Mouse (Mus musculus) naive thymus-derived CD4-positive, alpha-beta T cell, adult 5 months (primary cell): ENCODE results near the gene Ciz1. TPM values are rescaled to one million over a fixed set of nuclear protein-coding genes. Genes with fewer than 3 reads are reported as not detected.

Experiments
- polyA plus RNA-seq: library from polyadenylated mRNA; unstranded; fragments of 100-300 nt; shearing (Covaris generic); gene quantifications from one replicate; pipeline ENCODE4 v1.2.1, GENCODE M21; 2017

The Ciz1 gene
- polyA plus RNA-seq, result 127 TPM

GRCm38 (mm10) chr2:32352151-32353006 lies at the start of gene Ciz1:
Ciz1 (plus strand) TSS chr2:32352327.

DNA sequence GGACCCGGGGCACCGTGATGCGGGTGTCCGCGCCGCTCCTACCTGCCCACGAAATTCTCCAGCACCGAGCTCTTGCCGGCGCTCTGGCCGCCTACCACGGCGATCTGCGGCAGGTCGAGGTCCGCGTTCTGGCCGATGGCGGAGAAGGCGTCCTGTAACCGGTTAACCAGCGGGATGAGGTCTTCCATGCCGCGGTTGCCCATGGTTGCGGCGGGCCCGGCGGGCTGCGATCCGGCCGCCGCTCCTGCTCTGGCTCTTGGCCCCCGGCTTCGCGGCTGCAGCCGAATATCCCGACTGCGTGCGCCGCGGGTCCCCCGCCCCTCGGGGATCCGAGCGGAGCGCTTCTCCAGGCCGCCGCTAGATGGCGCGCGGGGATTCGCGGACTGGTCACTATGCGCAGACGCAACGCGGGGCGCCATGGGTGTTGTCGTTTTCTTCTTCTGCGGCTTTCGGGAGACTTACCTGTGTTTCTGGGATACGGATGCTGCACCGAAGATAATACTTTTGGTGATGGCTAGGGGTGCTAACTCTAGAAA lies 948 bp downstream of the Ciz1 start, which contains the start of gene Dnm1:
Gene Dnm1 (minus strand): TSS at position 332 of the 536 bp plus-strand sequence.

DNA sequence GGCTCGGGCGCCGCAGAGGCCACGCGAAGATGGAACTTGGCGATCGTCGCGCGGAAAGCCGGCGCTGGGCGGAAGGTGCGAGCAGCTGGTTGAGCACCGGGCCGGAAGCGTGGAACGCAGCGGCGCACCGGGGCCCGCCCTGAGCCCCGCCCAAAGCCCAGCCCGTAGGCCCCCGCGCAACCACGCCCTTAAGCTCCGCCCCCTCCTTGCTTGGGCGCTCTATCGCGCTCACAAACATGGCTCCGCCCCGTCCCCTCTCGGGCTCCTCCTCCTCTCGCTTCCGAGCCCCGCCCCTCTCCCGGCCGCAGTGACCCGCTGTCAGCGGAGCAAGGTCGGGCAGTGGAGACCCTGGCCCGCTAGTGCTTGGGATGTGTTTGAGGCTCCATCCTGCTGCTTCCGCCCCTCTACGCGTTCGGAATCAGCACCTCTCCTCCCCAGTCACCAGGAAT lies 29.7 kb downstream of the Ciz1 start, which contains the start of gene 1110008P14Rik:
Gene 1110008P14Rik (minus strand): TSS at position 164 of the 449 bp plus-strand sequence.

DNA sequence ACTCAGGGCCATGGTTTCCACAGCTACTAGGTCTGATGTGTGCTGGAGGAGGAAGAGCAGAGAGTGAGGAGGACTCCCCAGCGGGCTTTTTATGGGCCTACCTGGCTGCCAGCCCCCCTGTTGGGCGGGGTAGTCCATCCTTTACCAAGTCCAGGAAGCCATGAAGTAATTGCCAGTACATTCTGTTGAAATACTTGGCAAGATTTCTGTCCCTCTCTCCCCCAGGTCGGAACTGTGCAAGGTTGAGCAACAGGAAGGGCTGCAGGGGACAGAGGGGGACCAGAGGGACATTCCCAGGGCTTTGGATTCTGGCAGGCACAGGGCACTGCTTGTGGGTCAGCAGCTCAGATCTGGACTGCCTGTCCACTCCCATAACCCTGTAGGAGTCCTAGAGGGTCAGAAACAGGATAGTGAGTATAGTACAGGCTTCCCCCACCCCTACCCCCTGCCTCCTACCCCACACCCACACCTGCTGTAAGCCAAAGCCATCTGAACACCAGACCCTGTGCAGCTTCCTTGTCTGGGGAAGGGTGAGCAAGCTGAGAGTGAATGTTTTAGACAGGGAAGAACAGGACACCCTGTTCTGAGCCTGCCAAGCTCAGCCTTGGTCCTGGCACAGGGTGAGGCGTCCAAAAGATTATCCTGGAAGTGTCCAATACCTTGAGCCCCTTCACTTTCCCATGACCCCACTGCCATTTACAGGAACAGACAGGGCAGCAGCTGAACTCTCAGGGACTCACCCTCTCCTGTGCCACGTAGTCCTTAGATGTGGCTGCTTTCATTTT lies 35.8 kb downstream of the Ciz1 start, which contains the start of gene Lcn2:
Gene Lcn2 (minus strand): TSS at position 547 of the 785 bp plus-strand sequence.

DNA sequence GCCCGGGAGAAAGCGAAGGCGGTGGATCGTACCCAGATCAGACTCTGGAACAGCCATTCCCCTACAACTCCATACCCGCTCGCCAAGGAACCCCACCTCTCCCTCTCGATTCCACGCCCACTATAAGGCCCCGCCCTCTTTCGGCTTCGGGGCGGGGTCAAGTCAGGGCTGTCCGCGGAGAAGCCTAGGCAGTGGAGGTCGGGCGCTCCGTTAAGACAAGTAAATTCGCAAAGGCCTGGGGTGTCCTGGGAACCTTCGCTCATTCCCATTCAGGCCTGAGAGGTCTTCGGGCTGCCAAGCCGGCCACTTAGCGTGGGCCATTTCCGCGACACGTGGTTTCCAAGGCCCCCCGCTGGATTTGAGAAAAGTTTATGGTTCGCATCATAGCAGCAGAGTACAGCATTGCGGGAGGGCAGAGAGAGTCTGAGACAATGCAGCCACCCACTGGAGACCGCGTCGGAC lies 43.4 kb downstream of the Ciz1 start, which contains the start of gene Ptges2:
Gene Ptges2 (plus strand): TSS at position 413 of the 462 bp plus-strand sequence.

Other genes with a start within 250 kb of the Ciz1 start
- gene Prrc2b, start 201.2 kb upstream of the Ciz1 start, polyA plus RNA-seq, result 51.9 TPM
- gene Pomt1, start 115.7 kb upstream of the Ciz1 start, polyA plus RNA-seq, result 6.0 TPM
- gene Uck1, start 92.2 kb upstream of the Ciz1 start, polyA plus RNA-seq, result 101 TPM
- gene Golga2, start 64.9 kb upstream of the Ciz1 start, polyA plus RNA-seq, result 32.0 TPM
- 137 TPM for gene Swi5, start 64.3 kb upstream of the Ciz1 start, polyA plus RNA-seq
- gene Dnm1, start 1.0 kb downstream of the Ciz1 start, polyA plus RNA-seq, result not detected
- 32.4 TPM for gene 1110008P14Rik, start 29.6 kb downstream of the Ciz1 start, polyA plus RNA-seq
- not detected for gene Lcn2, start 35.9 kb downstream of the Ciz1 start, polyA plus RNA-seq
- gene Ptges2, start 43.6 kb downstream of the Ciz1 start, polyA plus RNA-seq, result 10.6 TPM
- gene Naif1, start 98.1 kb downstream of the Ciz1 start, polyA plus RNA-seq, result 12.0 TPM
- 103 TPM for gene Slc25a25, start 99.1 kb downstream of the Ciz1 start, polyA plus RNA-seq
- 153 TPM for gene Fam102a, start 183.0 kb downstream of the Ciz1 start, polyA plus RNA-seq
- gene Dpm2, start 218.5 kb downstream of the Ciz1 start, polyA plus RNA-seq, result 76.8 TPM
- not detected for gene Pip5kl1, start 222.5 kb downstream of the Ciz1 start, polyA plus RNA-seq
- not detected for gene 9430097D07Rik, start 223.4 kb downstream of the Ciz1 start, polyA plus RNA-seq
- 15.0 TPM for gene St6galnac4, start 234.8 kb downstream of the Ciz1 start, polyA plus RNA-seq
- 1.1 TPM for gene St6galnac6, start 247.4 kb downstream of the Ciz1 start, polyA plus RNA-seq